Mouse (Mus musculus): Measurements from ENCODE around the gene Padi6. TPM values are rescaled to one million over a fixed set of nuclear protein-coding genes. Genes with fewer than 3 reads are reported as not detected.
A peak's percentile ranks its signal among the peaks of the same experiment; 100 is the strongest.

Padi6 gene
- total RNA-seq, 1 experiment from 2014 or later = not detected

GRCm38 (mm10) chr4:140761601-140762000 is 19.2 kb upstream of the Padi6 start:
- ATAC-seq (replicated peaks; ENCODE audit: insufficient number of reproducible peaks, low FRiP score, low TSS enrichment, poor library complexity, severe bottlenecking) = no peak

- ATAC-seq (replicated peaks; ENCODE audit: insufficient number of reproducible peaks, low FRiP score, low TSS enrichment, poor library complexity, severe bottlenecking) = no peak
Observed at GRCm38 (mm10) chr4:140755811-140756210, 13.4 kb upstream of the Padi6 start.

GRCm38 (mm10) chr4:140753366-140753765 is 10.9 kb upstream of the Padi6 start:
- ATAC-seq (replicated peaks; ENCODE audit: insufficient number of reproducible peaks, low FRiP score, low TSS enrichment, poor library complexity, severe bottlenecking) = no peak

- no peak for ATAC-seq (replicated peaks; ENCODE audit: insufficient number of reproducible peaks, low FRiP score, low TSS enrichment, poor library complexity, severe bottlenecking)
Observed at GRCm38 (mm10) chr4:140750328-140750727, 7.9 kb upstream of the Padi6 start.

GRCm38 (mm10) chr4:140747978-140748377 is 5.5 kb upstream of the Padi6 start:
- no peak for ATAC-seq (replicated peaks; ENCODE audit: insufficient number of reproducible peaks, low FRiP score, low TSS enrichment, poor library complexity, severe bottlenecking)

GRCm38 (mm10) chr4:140744654-140745053 is 2.2 kb upstream of the Padi6 start:
- ATAC-seq (replicated peaks; ENCODE audit: insufficient number of reproducible peaks, low FRiP score, low TSS enrichment, poor library complexity, severe bottlenecking) = no peak

GRCm38 (mm10) chr4:140743086-140743485 is 643 bp upstream of the Padi6 start:
- ATAC-seq (replicated peaks; ENCODE audit: insufficient number of reproducible peaks, low FRiP score, low TSS enrichment, poor library complexity, severe bottlenecking) = no peak

GRCm38 (mm10) chr4:140741401-140741800 is 1.0 kb downstream of the Padi6 start:
- ATAC-seq (replicated peaks; ENCODE audit: insufficient number of reproducible peaks, low FRiP score, low TSS enrichment, poor library complexity, severe bottlenecking) = 0 out of 2 replicates have a peak, but pooled peaks have one; percentile 10

- 0 out of 2 replicates have a peak, but pooled peaks have one; percentile 24 for ATAC-seq (replicated peaks; ENCODE audit: insufficient number of reproducible peaks, low FRiP score, low TSS enrichment, poor library complexity, severe bottlenecking)
Observed at GRCm38 (mm10) chr4:140740655-140741054, 1.8 kb downstream of the Padi6 start.

- no peak for ATAC-seq (replicated peaks; ENCODE audit: insufficient number of reproducible peaks, low FRiP score, low TSS enrichment, poor library complexity, severe bottlenecking)
Observed at GRCm38 (mm10) chr4:140732871-140733270, 9.6 kb downstream of the Padi6 start.

- no peak; the same call in 1 of the 2 replicates for ATAC-seq (replicated peaks; ENCODE audit: insufficient number of reproducible peaks, low FRiP score, low TSS enrichment, poor library complexity, severe bottlenecking)
Observed at GRCm38 (mm10) chr4:140731654-140732053, 10.8 kb downstream of the Padi6 start.

GRCm38 (mm10) chr4:140726907-140727306 is 15.5 kb downstream of the Padi6 start:
- no peak for ATAC-seq (replicated peaks; ENCODE audit: insufficient number of reproducible peaks, low FRiP score, low TSS enrichment, poor library complexity, severe bottlenecking)

GRCm38 (mm10) chr4:140724739-140725138 is 17.7 kb downstream of the Padi6 start:
- ATAC-seq (replicated peaks; ENCODE audit: insufficient number of reproducible peaks, low FRiP score, low TSS enrichment, poor library complexity, severe bottlenecking) = no peak

GRCm38 (mm10) chr4:140723801-140724200 is 18.6 kb downstream of the Padi6 start:
- peak; percentile 47; the same call in 1 of the 2 replicates for ATAC-seq (replicated peaks; ENCODE audit: insufficient number of reproducible peaks, low FRiP score, low TSS enrichment, poor library complexity, severe bottlenecking)

- ATAC-seq (replicated peaks; ENCODE audit: insufficient number of reproducible peaks, low FRiP score, low TSS enrichment, poor library complexity, severe bottlenecking) = no peak
Observed at GRCm38 (mm10) chr4:140723192-140723591, 19.3 kb downstream of the Padi6 start.

GRCm38 (mm10) chr4:140722710-140723109 is 19.7 kb downstream of the Padi6 start:
- ATAC-seq (replicated peaks; ENCODE audit: insufficient number of reproducible peaks, low FRiP score, low TSS enrichment, poor library complexity, severe bottlenecking) = no peak

GRCm38 (mm10) chr4:140721968-140722490 is 20.4 kb downstream of the Padi6 start:
- no peak for ATAC-seq (replicated peaks; ENCODE audit: insufficient number of reproducible peaks, low FRiP score, low TSS enrichment, poor library complexity, severe bottlenecking)

- no peak for ATAC-seq (replicated peaks; ENCODE audit: insufficient number of reproducible peaks, low FRiP score, low TSS enrichment, poor library complexity, severe bottlenecking)
Observed at GRCm38 (mm10) chr4:140720091-140720490, 22.4 kb downstream of the Padi6 start.

GRCm38 (mm10) chr4:140718436-140718835 is 24.0 kb downstream of the Padi6 start:
- no peak for ATAC-seq (replicated peaks; ENCODE audit: insufficient number of reproducible peaks, low FRiP score, low TSS enrichment, poor library complexity, severe bottlenecking)

- no peak for ATAC-seq (replicated peaks; ENCODE audit: insufficient number of reproducible peaks, low FRiP score, low TSS enrichment, poor library complexity, severe bottlenecking)
Observed at GRCm38 (mm10) chr4:140716994-140717393, 25.4 kb downstream of the Padi6 start.

GRCm38 (mm10) chr4:140714586-140714985 is 27.9 kb downstream of the Padi6 start:
- ATAC-seq (replicated peaks; ENCODE audit: insufficient number of reproducible peaks, low FRiP score, low TSS enrichment, poor library complexity, severe bottlenecking) = no peak

All from monocyte, adult 5-6 weeks (primary cell).